Mouse (Mus musculus): ENCODE measurements around the gene Lgals2.

DNA sequence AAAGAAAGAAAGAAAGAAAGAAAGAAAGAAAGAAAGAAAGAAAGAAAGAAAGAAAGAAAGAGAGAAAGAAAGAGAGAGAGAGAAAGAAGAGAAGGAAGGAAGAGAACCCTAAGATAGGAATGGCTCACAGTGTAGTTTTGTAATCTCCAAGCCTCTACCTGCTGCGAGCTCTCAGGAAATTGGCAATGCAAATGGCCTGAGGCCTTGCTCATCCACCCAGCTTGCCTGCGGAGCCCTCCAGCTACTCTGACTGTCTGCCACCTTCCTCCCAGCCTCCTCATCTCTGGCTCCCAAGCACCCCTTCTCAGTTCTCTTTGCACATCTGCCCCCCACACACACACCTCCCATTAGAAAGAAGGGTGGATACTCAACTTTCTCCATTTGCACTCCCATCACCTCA, 46.3 kb downstream of the Lgals2 start:
- TF ChIP-seq CTCF (IDR thresholded peaks at IDR 0.05; ENCODE audit: extremely low read depth, insufficient read depth, insufficient read length, insufficient replicate concordance), result no peak
- TF ChIP-seq POLR2A (IDR thresholded peaks at IDR 0.05; ENCODE audit: low read depth, low read length), result no peak
